Mouse (Mus musculus) bone marrow, adult 2 months (tissue): ENCODE measurements at regions not wholly inside any gene's neighbourhood (a gene's known extent, or its start where the extent isn't known, plus 50 kb on each side); places are given as distances from the start of the nearest gene placed in this dataset.

Experiments
- CTCF ChIP-seq: fragments of 200-500 bp; IDR thresholded peaks from 2 replicates; pipeline ENCODE4 v1.5.1; 2011; ENCODE audit warnings: low read length, control low read depth; ENCODE audit not compliant: control insufficient read depth, insufficient read depth
- POLR2A ChIP-seq: fragments of 200-500 bp; IDR thresholded peaks from 2 replicates; pipeline ENCODE4 v1.6.1; 2011; ENCODE audit warnings: low read depth, mild to moderate bottlenecking, control low read depth, low read length, borderline replicate concordance; ENCODE audit not compliant: control insufficient read depth

- TF ChIP-seq POLR2A, result no peak
- no peak for TF ChIP-seq CTCF
Measured at GRCm38 (mm10) chr10:56482156-56482716, 105.1 kb downstream of the Gja1 start.
